Mouse (Mus musculus) lung, embryonic 16.5 days (tissue): ENCODE data around the gene Saa2. TPM values are rescaled to one million over a fixed set of nuclear protein-coding genes. Genes with fewer than 3 reads are reported as not detected.

ENCODE experiments used
- ATAC-seq: fragments of 200-750 bp; cut with Nextera tagmentation; 2 replicates; pipeline ENCODE4 v1.8.0; 2017; ENCODE audit warnings: low read depth, mild to moderate bottlenecking, moderate library complexity
- H3K27ac ChIP-seq: fragments of 300-500 bp; sonication (generic); 2 replicates; pipeline ENCODE4 v1.5.1; 2014; ENCODE audit warnings: mild to moderate bottlenecking, control low read depth, low read length
- H3K27me3 ChIP-seq: fragments of 300-500 bp; sonication (generic); 2 replicates; pipeline ENCODE4 v1.6.1; 2014; ENCODE audit warnings: low read depth, low read length, mixed read lengths; ENCODE audit not compliant: control insufficient read depth, insufficient read depth
- H3K36me3 ChIP-seq: fragments of 300-500 bp; sonication (generic); 2 replicates; pipeline ENCODE4 v1.6.1; 2014; ENCODE audit warnings: low read length; ENCODE audit not compliant: control insufficient read depth, insufficient read depth
- H3K4me1 ChIP-seq: fragments of 300-500 bp; sonication (generic); replicated peaks from 2 replicates; pipeline ENCODE4 v1.6.1; 2014; ENCODE audit warnings: low read length, mixed read lengths; ENCODE audit not compliant: control insufficient read depth, insufficient read depth
- H3K4me2 ChIP-seq: fragments of 300-500 bp; sonication (generic); 2 replicates; pipeline ENCODE4 v1.6.1; 2014; ENCODE audit warnings: low read depth, low read length, control low read depth
- H3K4me3 ChIP-seq: fragments of 300-500 bp; sonication (generic); 2 replicates; pipeline ENCODE4 v1.5.1; 2014; ENCODE audit warnings: mild to moderate bottlenecking, low read length, control low read depth
- H3K9ac ChIP-seq: fragments of 300-500 bp; sonication (generic); 2 replicates; pipeline ENCODE4 v1.6.1; 2014; ENCODE audit warnings: low read length, control low read depth
- H3K9me3 ChIP-seq: fragments of 300-500 bp; sonication (generic); 2 replicates; pipeline ENCODE4 v1.6.1; 2016; ENCODE audit warnings: low read length; ENCODE audit not compliant: control insufficient read depth
- whole genome bisulfite sequencing: fragments of 180-500 bp; shearing (Covaris S2); extraction: QIAGEN DNeasy Blood & Tissue Kit; methylation state at CpG from one replicate; pipeline ENCODE4 v1.1.7; 2014; 5-methylcytosine and 5-hydroxymethylcytosine counted together
- polyA plus RNA-seq: library from polyadenylated mRNA; unstranded; fragments of >200 nt; fragmentation: Nextera tagmentation; extraction: Ambion mirVana; gene quantifications from 2 replicates; pipeline ENCODE4 v1.2.1, GENCODE M21; 2015

Saa2 gene
- not detected in 2 replicates for polyA plus RNA-seq

GRCm38 (mm10) chr7:46751490-46751889, at the start of gene Saa2:
Gene Saa2 (plus strand): TSS chr7:46751790.
- no peaks in the 10 kb centered on the region for H3K27me3 ChIP-seq
- H3K27ac ChIP-seq = no peak within 1 kb of the TSS
- no peak within 1 kb of the TSS for H3K4me3 ChIP-seq
- H3K36me3 ChIP-seq = no peaks in the 10 kb centered on the region
- H3K4me1 ChIP-seq = no peaks in the 10 kb centered on the region
- ATAC-seq = no peak
- H3K4me2 ChIP-seq = no peak within 1 kb of the TSS
- WGBS = 51% methylated on average over 3 of the region's 3 CpGs
- H3K9me3 ChIP-seq = no peaks in the 10 kb centered on the region
- no peak within 1 kb of the TSS for H3K9ac ChIP-seq

- Histone ChIP-seq H3K36me3 (peaks cover 12% of the 10 kb centered on the region), H3K4me3 (peak within 1 kb of the TSS; percentile 82), H3K4me2 (peak within 1 kb of the TSS; percentile 64), H3K9ac (peak within 1 kb of the TSS; percentile 94), H3K9me3 (no peaks in the 10 kb centered on the region), H3K27me3 (no peaks in the 10 kb centered on the region), H3K27ac (peak within 1 kb of the TSS; percentile 67), H3K4me1 (peaks cover 7% of the 10 kb centered on the region)
- under 1% methylated on average over 38 of the region's 38 CpGs for WGBS
- ATAC-seq = peak; percentile 97
Observed at GRCm38 (mm10) chr7:46710390-46710844, 41.2 kb upstream of the Saa2 start, which contains the start of gene Saal1. Gene Saal1 (minus strand): TSS chr7:46710680.

- Histone ChIP-seq H3K4me2 (no peak overlapping the region), H3K27ac (no peak overlapping the region), H3K4me1 (peaks cover 16% of the 10 kb centered on the region), H3K36me3 (0 out of 2 replicates have a peak, but pooled peaks cover 2% of the 10 kb centered on the region), H3K9ac (no peak overlapping the region), H3K9me3 (no peaks in the 10 kb centered on the region), H3K4me3 (no peak overlapping the region), H3K27me3 (no peaks in the 10 kb centered on the region)
- no peak for ATAC-seq
- WGBS = 66% methylated on average over 6 of the region's 6 CpGs
Observed at GRCm38 (mm10) chr7:46712250-46712649, 39.3 kb upstream of the Saa2 start.

- Histone ChIP-seq H3K4me2 (no peak overlapping the region), H3K27ac (no peak overlapping the region), H3K9ac (no peak overlapping the region), H3K36me3 (no peaks in the 10 kb centered on the region), H3K9me3 (no peaks in the 10 kb centered on the region), H3K4me1 (peaks cover 20% of the 10 kb centered on the region), H3K4me3 (no peak overlapping the region), H3K27me3 (peaks cover 5% of the 10 kb centered on the region; the same call in 1 of the 2 replicates)
- ATAC-seq = no peak
- WGBS = 32% methylated on average over 6 of the region's 6 CpGs
Observed at GRCm38 (mm10) chr7:46714518-46714917, 37.1 kb upstream of the Saa2 start.

- Histone ChIP-seq H3K4me1 (peaks cover 26% of the 10 kb centered on the region), H3K9ac (no peak within 1 kb of the TSS), H3K4me2 (no peak within 1 kb of the TSS), H3K4me3 (no peak within 1 kb of the TSS), H3K27ac (no peak within 1 kb of the TSS), H3K27me3 (peaks cover 5% of the 10 kb centered on the region; the same call in 1 of the 2 replicates), H3K36me3 (no peaks in the 10 kb centered on the region), H3K9me3 (no peaks in the 10 kb centered on the region)
- no peak for ATAC-seq
- WGBS = 72% methylated on average over 5 of the region's 5 CpGs
Observed at GRCm38 (mm10) chr7:46715600-46715999, 36.0 kb upstream of the Saa2 start, which contains the start of gene Saa3. Gene Saa3 (minus strand): TSS chr7:46715700.

GRCm38 (mm10) chr7:46716897-46717296, 34.7 kb upstream of the Saa2 start:
- Histone ChIP-seq H3K4me3 (no peak overlapping the region), H3K27ac (0 out of 2 replicates have a peak overlapping the region, but pooled peaks have one; percentile 15), H3K4me1 (peaks cover 26% of the 10 kb centered on the region), H3K27me3 (peaks cover 5% of the 10 kb centered on the region; the same call in 1 of the 2 replicates), H3K9ac (no peak overlapping the region), H3K9me3 (no peaks in the 10 kb centered on the region), H3K4me2 (no peak overlapping the region), H3K36me3 (no peaks in the 10 kb centered on the region)
- ATAC-seq = no peak
- 25% methylated on average over 5 of the region's 5 CpGs for WGBS

GRCm38 (mm10) chr7:46718591-46719270, 32.9 kb upstream of the Saa2 start:
- Histone ChIP-seq H3K27ac (no peak overlapping the region; the same call in 1 of the 2 replicates), H3K9ac (no peak overlapping the region), H3K27me3 (peaks cover 5% of the 10 kb centered on the region; the same call in 1 of the 2 replicates), H3K4me3 (no peak overlapping the region), H3K9me3 (no peaks in the 10 kb centered on the region), H3K4me1 (peaks cover 26% of the 10 kb centered on the region), H3K4me2 (no peak overlapping the region), H3K36me3 (no peaks in the 10 kb centered on the region)
- 66% methylated on average over 7 of the region's 7 CpGs for WGBS
- no peak for ATAC-seq

- Histone ChIP-seq H3K9ac (no peak overlapping the region), H3K4me1 (peaks cover 26% of the 10 kb centered on the region), H3K36me3 (no peaks in the 10 kb centered on the region), H3K4me2 (no peak overlapping the region), H3K4me3 (no peak overlapping the region), H3K27me3 (peaks cover 5% of the 10 kb centered on the region; the same call in 1 of the 2 replicates), H3K9me3 (no peaks in the 10 kb centered on the region), H3K27ac (peak overlapping the region; percentile 4; the same call in 1 of the 2 replicates)
- peak; percentile 90 for ATAC-seq
- WGBS = 32% methylated on average over 7 of the region's 7 CpGs
Observed at GRCm38 (mm10) chr7:46719526-46719925, 32.1 kb upstream of the Saa2 start.

GRCm38 (mm10) chr7:46720460-46720859, 31.1 kb upstream of the Saa2 start:
- no peak overlapping the region for H3K9ac ChIP-seq
- peak overlapping the region; percentile 64 for H3K27ac ChIP-seq
- no peak overlapping the region for H3K4me3 ChIP-seq
- peaks cover 5% of the 10 kb centered on the region; the same call in 1 of the 2 replicates for H3K27me3 ChIP-seq
- H3K4me1 ChIP-seq = peaks cover 26% of the 10 kb centered on the region
- WGBS = 62% methylated on average over 9 of the region's 9 CpGs
- ATAC-seq = no peak
- H3K36me3 ChIP-seq = no peaks in the 10 kb centered on the region
- no peak overlapping the region for H3K4me2 ChIP-seq
- no peaks in the 10 kb centered on the region for H3K9me3 ChIP-seq
